Mouse (Mus musculus) adrenal gland, adult 2 months (tissue): ENCODE data around the gene Tia1. TPM values are rescaled to one million over a fixed set of nuclear protein-coding genes. Genes with fewer than 3 reads are reported as not detected.

Source experiments
- DNase-seq: peaks from one replicate; pipeline ENCODE4 v3.0.0; 2021
- polyA plus RNA-seq: library from polyadenylated mRNA; depleted of rRNA; stranded (reverse); fragments of >200 nt; gene quantifications from 2 replicates; pipeline ENCODE4 v1.2.3, GENCODE M21; 2012; rRNA removed
- total RNA-seq, 2 experiments: library from RNA; stranded (reverse); gene quantifications; 2 replicates each; pipeline ENCODE4 v1.2.3; 2021

Tia1 gene
- total and polyA plus RNA-seq, 3 experiments, result 14.2 to 44.0 (median 42.7) TPM

- peak; percentile 75 for DNase-seq
These were observed 76.3 kb downstream of the Tia1 start for GRCm38 (mm10) chr6:86480189-86480831.

GRCm38 (mm10) chr6:86481871-86482270 lies 77.9 kb downstream of the Tia1 start:
- DNase-seq, result no peak

Other genes with a start within 250 kb of the Tia1 start
- 10 to 100 TPM; 15.0 to 18.2 TPM for gene Tgfa, start 209.0 kb upstream of the Tia1 start, total RNA-seq
- 33.2 and 49.0 TPM in 2 replicates for gene Tgfa, start 209.0 kb upstream of the Tia1 start, polyA plus RNA-seq
- 10 to 100 TPM; 62.6 to 73.7 TPM for gene Fam136a, start 38.6 kb upstream of the Tia1 start, total RNA-seq
- 43.9 and 48.7 TPM in 2 replicates for gene Fam136a, start 38.6 kb upstream of the Tia1 start, polyA plus RNA-seq
- 100 to 1,000 TPM; 197 to 420 TPM for gene Snrpg, start 32.9 kb upstream of the Tia1 start, total RNA-seq
- gene Snrpg, start 32.9 kb upstream of the Tia1 start, polyA plus RNA-seq, result 38.8 and 52.2 TPM in 2 replicates
- gene Pcyox1, start 7.1 kb upstream of the Tia1 start, total RNA-seq, result 100 to 1,000 TPM; 178 to 206 TPM
- gene Pcyox1, start 7.1 kb upstream of the Tia1 start, polyA plus RNA-seq, result 54.8 and 96.2 TPM in 2 replicates
- 1 to 10 TPM in 1 of 2 experiments, not detected in 1; 3.2 TPM for gene Gm44790, start 22.4 kb downstream of the Tia1 start, total RNA-seq
- 6.4 and 8.7 TPM in 2 replicates for gene Gm44790, start 22.4 kb downstream of the Tia1 start, polyA plus RNA-seq
- 10 to 100 TPM; 18.4 to 22.3 TPM for gene C87436, start 34.2 kb downstream of the Tia1 start, total RNA-seq
- 7.3 and 8.7 TPM in 2 replicates for gene C87436, start 34.2 kb downstream of the Tia1 start, polyA plus RNA-seq
- 100 to 1,000 TPM; 320 to 331 TPM for gene Pcbp1, start 122.1 kb downstream of the Tia1 start, total RNA-seq
- gene Pcbp1, start 122.1 kb downstream of the Tia1 start, polyA plus RNA-seq, result 379 and 483 TPM in 2 replicates
- gene Asprv1, start 223.9 kb downstream of the Tia1 start, total RNA-seq, result not detected
- 0.06 and 0.10 TPM in 2 replicates for gene Asprv1, start 223.9 kb downstream of the Tia1 start, polyA plus RNA-seq